Mouse (Mus musculus): ENCODE measurements around the gene Sdsl.
"Not testable (repeated sequence)": the region's sequence is repeated elsewhere in the genome, so short reads cannot be mapped to it uniquely, and the experiment has no call there.

The Sdsl gene

GRCm38 (mm10) chr5:120472770-120473169, at the start of gene Sdsl:
Sdsl (minus strand) TSS chr5:120472810.
- DNase-seq (ENCODE audit: low spot score in 2 of 2): no peak

GRCm38 (mm10) chr5:120517552-120517951, 44.9 kb upstream of the Sdsl start:
- DNase-seq (ENCODE audit: low spot score in 2 of 2): peak; percentile 54 to 74

- peak; percentile 37 to 40 for DNase-seq (ENCODE audit: low spot score in 2 of 2)
Observed at GRCm38 (mm10) chr5:120516221-120516984, 43.8 kb upstream of the Sdsl start.

GRCm38 (mm10) chr5:120515451-120515850, 42.8 kb upstream of the Sdsl start:
- DNase-seq (ENCODE audit: low spot score in 2 of 2): no peak

- peak in 1 of 2 experiments; percentile 35 for DNase-seq (ENCODE audit: low spot score in 2 of 2)
Observed at GRCm38 (mm10) chr5:120514754-120515153, 42.1 kb upstream of the Sdsl start.

- peak in 1 of 2 experiments; percentile 44 for DNase-seq (ENCODE audit: low spot score in 2 of 2)
Observed at GRCm38 (mm10) chr5:120514031-120514677, 41.5 kb upstream of the Sdsl start.

- DNase-seq (ENCODE audit: low spot score in 2 of 2): no peak
Observed at GRCm38 (mm10) chr5:120512911-120513555, 40.4 kb upstream of the Sdsl start.

GRCm38 (mm10) chr5:120511643-120512220, 39.1 kb upstream of the Sdsl start:
- DNase-seq (ENCODE audit: low spot score in 2 of 2): peak in 1 of 2 experiments; percentile 58

GRCm38 (mm10) chr5:120510982-120511642, 38.5 kb upstream of the Sdsl start, which contains the start of gene Slc8b1:
Slc8b1 (plus strand) TSS chr5:120511168.
- DNase-seq (ENCODE audit: low spot score in 2 of 2): peak; percentile 97 to 98

- no peak for DNase-seq (ENCODE audit: low spot score in 2 of 2)
Observed at GRCm38 (mm10) chr5:120507311-120507710, 34.7 kb upstream of the Sdsl start.

GRCm38 (mm10) chr5:120506490-120506889, 33.9 kb upstream of the Sdsl start:
- no peak for DNase-seq (ENCODE audit: low spot score in 2 of 2)

GRCm38 (mm10) chr5:120505781-120506180, 33.2 kb upstream of the Sdsl start:
- DNase-seq (ENCODE audit: low spot score in 2 of 2): no peak

GRCm38 (mm10) chr5:120505368-120505767, 32.8 kb upstream of the Sdsl start:
- peak; percentile 76 to 86 for DNase-seq (ENCODE audit: low spot score in 2 of 2)

- DNase-seq (ENCODE audit: low spot score in 2 of 2): peak; percentile 56 to 80
Observed at GRCm38 (mm10) chr5:120503144-120503795, 30.7 kb upstream of the Sdsl start, which contains the start of gene Plbd2. Plbd2 (minus strand) TSS chr5:120503625.

GRCm38 (mm10) chr5:120502675-120503143, 30.1 kb upstream of the Sdsl start:
- no peak for DNase-seq (ENCODE audit: low spot score in 2 of 2)

- DNase-seq (ENCODE audit: low spot score in 2 of 2): no peak
Observed at GRCm38 (mm10) chr5:120502147-120502621, 29.6 kb upstream of the Sdsl start.

GRCm38 (mm10) chr5:120500609-120501008, 28.0 kb upstream of the Sdsl start:
- not testable (repeated sequence) for DNase-seq (ENCODE audit: low spot score in 2 of 2)

GRCm38 (mm10) chr5:120499202-120499601, 26.6 kb upstream of the Sdsl start:
- DNase-seq (ENCODE audit: low spot score in 2 of 2): no peak

- no peak for DNase-seq (ENCODE audit: low spot score in 2 of 2)
Observed at GRCm38 (mm10) chr5:120497071-120497470, 24.5 kb upstream of the Sdsl start.

GRCm38 (mm10) chr5:120495703-120496226, 23.2 kb upstream of the Sdsl start:
- DNase-seq (ENCODE audit: low spot score in 2 of 2): no peak

Measured in urinary bladder, postnatal 36 days (tissue).